ENCODE assay signal across 17 mouse cellular contexts in the genomic region with DNA sequence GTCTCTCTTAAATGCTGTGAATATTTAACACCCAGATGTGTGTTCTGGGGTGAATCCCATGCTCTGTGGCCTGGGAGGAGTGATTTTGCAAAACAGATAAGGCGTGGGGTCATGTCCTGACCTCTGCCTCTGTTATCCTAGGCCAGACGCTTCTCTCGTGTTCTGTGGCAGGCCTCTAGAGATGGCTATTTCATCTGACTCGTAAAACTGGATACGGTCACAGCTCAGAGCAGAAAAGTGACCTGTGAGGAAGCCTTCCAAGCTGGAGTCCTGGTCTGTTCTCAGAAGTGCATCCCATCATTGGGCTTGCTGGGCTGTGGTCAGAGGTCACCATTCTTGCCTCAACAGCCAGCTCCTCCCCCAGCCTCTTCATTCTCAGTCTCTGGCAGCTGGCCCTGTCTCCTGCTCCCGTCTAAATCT. TPM values are rescaled to one million over a fixed set of nuclear protein-coding genes. Genes with fewer than 3 reads are reported as not detected.
DNase-seq lines count a peak whose midpoint lies in the region; ATAC-seq and TF ChIP-seq lines count a peak whose summit lies in the region.
"Had no signal": no experiment of that assay in that cellular context is flagged by ENCODE, and none has a peak within 500 bp of the region (broad histone marks: within the 10 kb centered on the region; RNA-seq: fewer than 3 reads in every experiment).

No protein-coding gene starts in this region.

- no peak for TF ChIP-seq CTCF in spleen, adult 2 months (IDR thresholded peaks at IDR 0.05; ENCODE audit: extremely low read depth, insufficient read depth, insufficient read length, insufficient replicate concordance)

- H3K9ac ChIP-seq in intestine, embryonic 16.5 days (ENCODE audit: low read depth, low read length), result no peak overlapping the region
- no peak overlapping the region for H3K9ac ChIP-seq in intestine, embryonic 15.5 days
- H3K9ac ChIP-seq: limb, embryonic 13.5 days; midbrain, embryonic 13.5 days had no signal

- H3K27ac ChIP-seq in intestine, embryonic 16.5 days (ENCODE audit: low read length), result no peak overlapping the region
- no peak overlapping the region for H3K27ac ChIP-seq in intestine, embryonic 15.5 days
- peak overlapping the region; percentile 19; the same call in 1 of the 2 replicates for H3K27ac ChIP-seq in spleen, adult 2 months (ENCODE audit: insufficient read depth, low read length)
- H3K27ac ChIP-seq: heart, embryonic 10.5 days; limb, embryonic 13.5 days; midbrain, embryonic 13.5 days; stomach, postnatal 0 days had no signal

- no peak for TF ChIP-seq POLR2A in spleen, adult 2 months (IDR thresholded peaks at IDR 0.05; ENCODE audit: low read depth, low read length)

- no peak overlapping the region for H3K4me3 ChIP-seq in intestine, embryonic 16.5 days (ENCODE audit: low read length)
- no peak overlapping the region for H3K4me3 ChIP-seq in intestine, embryonic 15.5 days (replicated peaks)
- no peak overlapping the region for H3K4me3 ChIP-seq in spleen, adult 2 months (ENCODE audit: extremely low read depth, insufficient read depth, insufficient read length)
- H3K4me3 ChIP-seq: heart, embryonic 10.5 days; limb, embryonic 13.5 days; midbrain, embryonic 13.5 days had no signal

- H3K4me2 ChIP-seq in intestine, embryonic 16.5 days (ENCODE audit: low read depth, low read length), result no peak overlapping the region
- H3K4me2 ChIP-seq in intestine, embryonic 15.5 days (replicated peaks), result no peak overlapping the region
- H3K4me2 ChIP-seq: limb, embryonic 13.5 days; midbrain, embryonic 13.5 days had no signal

- DNase-seq in spleen, adult 2 months (ENCODE audit: low read depth in 1 of 2, low spot score in 2 of 2), result no peak
- DNase-seq in spleen, postnatal 36 days (ENCODE audit: low spot score in 2 of 2), result no peak
- peak; percentile 56 to 62 for DNase-seq in kidney, postnatal 36 days
- no peak for DNase-seq in gastrocnemius, postnatal 10 days
- no peak for DNase-seq in frontal cortex, adult 2 months (ENCODE audit: extremely low spot score in 1 of 2, low spot score in 1 of 2)
- DNase-seq: adrenal gland, postnatal 10 days; layer of hippocampus, postnatal 36 days; right cerebral cortex, postnatal 4 days had no signal

- 51% methylated on average over 6 of the region's 6 CpGs for WGBS in intestine, embryonic 16.5 days
- 38% methylated on average over 6 of the region's 6 CpGs for WGBS in intestine, embryonic 15.5 days
- WGBS in spleen, adult 2 months, result 69% methylated on average over 6 of the region's 6 CpGs

- H3K4me1 ChIP-seq in intestine, embryonic 16.5 days (ENCODE audit: control insufficient read depth, insufficient read depth, low read length), result no peaks in the 10 kb centered on the region
- H3K4me1 ChIP-seq in intestine, embryonic 15.5 days (replicated peaks), result no peaks in the 10 kb centered on the region; the same call in 1 of the 2 replicates
- H3K4me1 ChIP-seq in spleen, adult 2 months (ENCODE audit: control insufficient read depth, insufficient read depth, insufficient read length), result no peaks in the 10 kb centered on the region

- ATAC-seq in intestine, embryonic 16.5 days, result 0 out of 2 replicates have a peak, but pooled peaks have one; percentile 14
- ATAC-seq in intestine, embryonic 15.5 days, result no peak
- ATAC-seq: CD4-positive, CD25-positive, alpha-beta regulatory T cell, adult 4 months; hindbrain, embryonic 16.5 days; midbrain, embryonic 13.5 days had no signal

- peaks cover 17% of the 10 kb centered on the region for H3K27me3 ChIP-seq in intestine, embryonic 16.5 days (replicated peaks; ENCODE audit: control insufficient read depth, insufficient read depth, low read length)
- peaks cover 11% of the 10 kb centered on the region for H3K27me3 ChIP-seq in intestine, embryonic 15.5 days (replicated peaks)
- no peaks in the 10 kb centered on the region for H3K27me3 ChIP-seq in spleen, adult 2 months (ENCODE audit: control insufficient read depth, insufficient read depth, low read length)

- H3K36me3 ChIP-seq in intestine, embryonic 16.5 days (ENCODE audit: control insufficient read depth, insufficient read depth, low read length), result no peaks in the 10 kb centered on the region
- no peaks in the 10 kb centered on the region for H3K36me3 ChIP-seq in intestine, embryonic 15.5 days
- H3K36me3 ChIP-seq in spleen, adult 2 months (ENCODE audit: control insufficient read depth, insufficient read depth, low read length), result no peaks in the 10 kb centered on the region
- H3K36me3 ChIP-seq: heart, embryonic 10.5 days; limb, embryonic 13.5 days; midbrain, embryonic 13.5 days had no signal

- no peaks in the 10 kb centered on the region for H3K9me3 ChIP-seq in intestine, embryonic 16.5 days (ENCODE audit: control insufficient read depth, low read length)
- no peaks in the 10 kb centered on the region for H3K9me3 ChIP-seq in intestine, embryonic 15.5 days
- H3K9me3 ChIP-seq: heart, embryonic 10.5 days; limb, embryonic 13.5 days; midbrain, embryonic 13.5 days had no signal

RNA-seq across cellular contexts. Expression of a gene that starts 6.4 kb away (rescaled TPM):
- 0.43 and 0.53 TPM in 2 replicates for polyA plus RNA-seq in intestine, embryonic 16.5 days (2015; fragmentation: Nextera tagmentation; extraction: Ambion mirVana)
- polyA plus RNA-seq in intestine, embryonic 15.5 days (2015; fragmentation: Nextera tagmentation; extraction: Ambion mirVana), result 0.55 and 0.69 TPM in 2 replicates
- 1.6 and 1.8 TPM in 2 replicates for polyA plus RNA-seq in spleen, adult 2 months (2012; rRNA removed)
- under 1 TPM; 0.38 to 0.54 TPM for total RNA-seq in gastrocnemius, postnatal 10 days (2021)
- 10.3 and 10.6 TPM in 2 replicates for polyA plus RNA-seq in frontal cortex, adult 2 months (2012; rRNA removed)
- total RNA-seq: common myeloid progenitor, adult 5-6 weeks had no signal
- polyA plus RNA-seq: CD4-positive, CD25-positive, alpha-beta regulatory T cell, adult 4 months had no signal

RNA-seq across cellular contexts. Expression of a gene that starts 21.7 kb away (rescaled TPM):
- 3.8 and 4.6 TPM in 2 replicates for polyA plus RNA-seq in intestine, embryonic 16.5 days (2015; fragmentation: Nextera tagmentation; extraction: Ambion mirVana)
- polyA plus RNA-seq in intestine, embryonic 15.5 days (2015; fragmentation: Nextera tagmentation; extraction: Ambion mirVana), result 5.3 and 5.4 TPM in 2 replicates
- polyA plus RNA-seq in spleen, adult 2 months (2012; rRNA removed), result 3.7 and 3.9 TPM in 2 replicates
- total RNA-seq in gastrocnemius, postnatal 10 days (2021), result 1 to 10 TPM; 1.1 to 1.5 TPM
- 377 and 384 TPM in 2 replicates for polyA plus RNA-seq in frontal cortex, adult 2 months (2012; rRNA removed)
- total RNA-seq: common myeloid progenitor, adult 5-6 weeks had no signal
- polyA plus RNA-seq: CD4-positive, CD25-positive, alpha-beta regulatory T cell, adult 4 months had no signal

RNA-seq across cellular contexts. Expression of a gene that starts 37.2 kb away (rescaled TPM):
- polyA plus RNA-seq in intestine, embryonic 16.5 days (2015; fragmentation: Nextera tagmentation; extraction: Ambion mirVana), result 4.8 and 7.1 TPM in 2 replicates
- polyA plus RNA-seq in intestine, embryonic 15.5 days (2015; fragmentation: Nextera tagmentation; extraction: Ambion mirVana), result 8.7 and 9.3 TPM in 2 replicates
- polyA plus RNA-seq in spleen, adult 2 months (2012; rRNA removed), result 3.4 and 4.6 TPM in 2 replicates
- 1 to 10 TPM; 5.0 to 5.1 TPM for total RNA-seq in gastrocnemius, postnatal 10 days (2021)
- polyA plus RNA-seq in frontal cortex, adult 2 months (2012; rRNA removed), result 44.2 and 44.8 TPM in 2 replicates

RNA-seq across cellular contexts. Expression of a gene that starts 58.3 kb away (rescaled TPM):
- 63.7 and 67.4 TPM in 2 replicates for polyA plus RNA-seq in intestine, embryonic 16.5 days (2015; fragmentation: Nextera tagmentation; extraction: Ambion mirVana)
- polyA plus RNA-seq in intestine, embryonic 15.5 days (2015; fragmentation: Nextera tagmentation; extraction: Ambion mirVana), result 63.7 and 67.0 TPM in 2 replicates
- polyA plus RNA-seq in spleen, adult 2 months (2012; rRNA removed), result 9.3 and 10.2 TPM in 2 replicates
- 100 to 1,000 TPM; 127 to 132 TPM for total RNA-seq in gastrocnemius, postnatal 10 days (2021)
- polyA plus RNA-seq in frontal cortex, adult 2 months (2012; rRNA removed), result 49.3 and 57.7 TPM in 2 replicates
- total RNA-seq: common myeloid progenitor, adult 5-6 weeks had no signal

Comparison
In these comparisons a context has a peak if more than half of its experiments do, and no peak if none do; other contexts are left out.
1. DNase-seq: peak in kidney, postnatal 36 days (2 of 2); none in spleen, adult 2 months (0 of 2), spleen, postnatal 36 days (0 of 2), gastrocnemius, postnatal 10 days (single experiment) and frontal cortex, adult 2 months (0 of 2).
2. RNA of a gene that starts 21.7 kb away (polyA plus RNA-seq): 377 to 384 TPM in frontal cortex, adult 2 months; 5.3 to 5.4 TPM in intestine, embryonic 15.5 days, 3.8 to 4.6 TPM in intestine, embryonic 16.5 days and 3.7 to 3.9 TPM in spleen, adult 2 months; every median in the first group is over 10 times any median in the second.